Mouse (Mus musculus) E14TG2a.4 (cell line): Measurements from ENCODE around the gene Mrpl10.

Experiments used
- CTCF ChIP-seq: conservative IDR thresholded peaks from 2 replicates; pipeline ENCODE4 v1.5.1; 2014; ENCODE audit warnings: low read length
- NANOG ChIP-seq: IDR thresholded peaks from 2 replicates; pipeline ENCODE4 v1.6.1; 2014; ENCODE audit warnings: borderline replicate concordance, low read length, mixed read lengths
- POU5F1 ChIP-seq: IDR thresholded peaks from 2 replicates; pipeline ENCODE4 v1.6.1; 2014; ENCODE audit warnings: low read length, borderline replicate concordance

- TF ChIP-seq CTCF (no peak), POU5F1 (no peak), NANOG (no peak)
Observed at GRCm38 (mm10) chr11:97017696-97018582, 23.4 kb upstream of the Mrpl10 start.
